Mouse (Mus musculus) testis, adult 2 months (tissue): ENCODE measurements around the gene Slc43a1. TPM values are rescaled to one million over a fixed set of nuclear protein-coding genes. Genes with fewer than 3 reads are reported as not detected.

Source experiments
- H3K27ac ChIP-seq: fragments of 200-500 bp; 2 replicates; pipeline ENCODE4 v1.5.1; 2012; ENCODE audit warnings: low read depth, low read length; ENCODE audit not compliant: control insufficient read depth, insufficient read depth
- H3K27me3 ChIP-seq: fragments of 200-500 bp; 2 replicates; pipeline ENCODE4 v1.6.1; 2012; ENCODE audit warnings: mild to moderate bottlenecking, low read length, moderate library complexity; ENCODE audit not compliant: control insufficient read depth, insufficient read depth
- H3K36me3 ChIP-seq: fragments of 200-500 bp; 2 replicates; pipeline ENCODE4 v1.6.1; 2012; ENCODE audit warnings: mild to moderate bottlenecking, low read length; ENCODE audit not compliant: control insufficient read depth, insufficient read depth
- H3K4me1 ChIP-seq: fragments of 200-500 bp; 2 replicates; pipeline ENCODE4 v1.6.1; 2012; ENCODE audit warnings: low read length; ENCODE audit not compliant: control insufficient read depth, insufficient read depth
- H3K4me3 ChIP-seq: fragments of 200-500 bp; 2 replicates; pipeline ENCODE4 v1.5.1; 2012; ENCODE audit warnings: low read depth, mild to moderate bottlenecking, low read length, moderate library complexity, mixed read lengths; ENCODE audit not compliant: control insufficient read depth
- CTCF ChIP-seq: fragments of 200-500 bp; IDR thresholded peaks from 2 replicates; pipeline ENCODE4 v1.5.1; 2012; ENCODE audit warnings: low read depth, mild to moderate bottlenecking, inconsistent platforms, low read length, moderate library complexity; ENCODE audit not compliant: control insufficient read depth, insufficient read depth, insufficient replicate concordance
- POLR2A ChIP-seq: fragments of 200-500 bp; IDR thresholded peaks from 2 replicates; pipeline ENCODE4 v1.6.1; 2012; ENCODE audit warnings: low read depth, mild to moderate bottlenecking, inconsistent platforms, low read length, moderate library complexity; ENCODE audit not compliant: control insufficient read depth
- polyA plus RNA-seq: library from polyadenylated mRNA; depleted of rRNA; stranded (reverse); fragments of >200 nt; gene quantifications from 2 replicates; pipeline ENCODE4 v1.2.3, GENCODE M21; 2012; rRNA removed

The Slc43a1 gene
- polyA plus RNA-seq, result 0.63 and 1.00 TPM in 2 replicates

DNA sequence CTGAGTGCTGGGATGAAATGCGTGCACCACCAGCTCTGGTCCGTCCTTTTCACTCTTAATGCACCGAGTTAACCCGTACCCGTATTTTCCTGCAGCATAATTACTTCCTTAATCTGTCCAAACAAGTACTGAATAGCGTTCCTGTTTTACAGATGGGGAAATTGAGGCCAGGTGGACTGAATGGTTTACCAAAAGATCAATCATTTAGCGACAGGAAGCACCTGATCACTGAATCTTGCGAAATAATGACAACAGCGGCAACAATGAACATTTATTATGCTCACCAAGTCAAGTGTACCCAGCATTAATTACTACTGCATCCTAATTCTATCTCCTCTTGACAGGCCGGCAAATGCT is at the start of gene Slc43a1:
Slc43a1 (plus strand) TSS at position 258 of the 357 bp plus-strand sequence.
- Histone ChIP-seq H3K4me3 (peak within 1 kb of the TSS; percentile 33), H3K27me3 (no peaks in the 10 kb centered on the region), H3K36me3 (no peaks in the 10 kb centered on the region), H3K27ac (no peak within 1 kb of the TSS), H3K4me1 (peaks cover 16% of the 10 kb centered on the region)
- TF ChIP-seq CTCF (no peak), POLR2A (no peak)

GRCm38 (mm10) chr2:84790418-84790817 is 48.2 kb upstream of the Slc43a1 start:
- no peak for TF ChIP-seq POLR2A
- TF ChIP-seq CTCF, result no peak
- H3K36me3 ChIP-seq, result no peaks in the 10 kb centered on the region
- peaks cover 6% of the 10 kb centered on the region for H3K4me1 ChIP-seq
- H3K4me3 ChIP-seq, result no peak overlapping the region; the same call in 1 of the 2 replicates
- H3K27ac ChIP-seq, result no peak overlapping the region
- no peaks in the 10 kb centered on the region for H3K27me3 ChIP-seq

- TF ChIP-seq POLR2A (no peak), CTCF (no peak)
- Histone ChIP-seq H3K36me3 (no peaks in the 10 kb centered on the region), H3K27ac (no peak overlapping the region), H3K27me3 (no peaks in the 10 kb centered on the region), H3K4me3 (no peak overlapping the region), H3K4me1 (peaks cover 6% of the 10 kb centered on the region)
Measured at GRCm38 (mm10) chr2:84792516-84792915, 46.1 kb upstream of the Slc43a1 start.

GRCm38 (mm10) chr2:84793154-84793553 is 45.5 kb upstream of the Slc43a1 start:
- no peak for TF ChIP-seq POLR2A
- no peak for TF ChIP-seq CTCF
- Histone ChIP-seq H3K27ac (no peak overlapping the region), H3K27me3 (no peaks in the 10 kb centered on the region), H3K4me3 (no peak overlapping the region), H3K4me1 (peaks cover 6% of the 10 kb centered on the region), H3K36me3 (no peaks in the 10 kb centered on the region)

- no peaks in the 10 kb centered on the region for H3K27me3 ChIP-seq
- no peaks in the 10 kb centered on the region for H3K36me3 ChIP-seq
- no peak overlapping the region for H3K27ac ChIP-seq
- H3K4me3 ChIP-seq, result no peak overlapping the region
- peaks cover 11% of the 10 kb centered on the region for H3K4me1 ChIP-seq
- TF ChIP-seq CTCF, result no peak
- no peak for TF ChIP-seq POLR2A
Measured at GRCm38 (mm10) chr2:84793871-84794270, 44.8 kb upstream of the Slc43a1 start.

- Histone ChIP-seq H3K27ac (no peak overlapping the region), H3K27me3 (no peaks in the 10 kb centered on the region)
- TF ChIP-seq CTCF (peak; percentile 85; the same call in 1 of the 2 replicates), POLR2A (no peak)
Measured at GRCm38 (mm10) chr2:84797833-84798492, 40.7 kb upstream of the Slc43a1 start.

GRCm38 (mm10) chr2:84798493-84798921 is 40.1 kb upstream of the Slc43a1 start, which contains the start of gene Ube2l6:
Gene Ube2l6, plus strand, starts transcription at chr2:84798828.
- H3K27ac ChIP-seq, result peak within 1 kb of the TSS; percentile 34; the same call in 1 of the 2 replicates
- no peak for TF ChIP-seq CTCF
- TF ChIP-seq POLR2A, result no peak

More at GRCm38 (mm10) chr2:84797833-84798492, 40.7 kb upstream of the Slc43a1 start:
- H3K36me3 ChIP-seq, result no peaks in the 10 kb centered on the region
- H3K4me1 ChIP-seq, result peaks cover 7% of the 10 kb centered on the region
- H3K4me3 ChIP-seq, result peak overlapping the region; percentile 61

More at GRCm38 (mm10) chr2:84798493-84798921, 40.1 kb upstream of the Slc43a1 start, which contains the start of gene Ube2l6:
- Histone ChIP-seq H3K36me3 (no peaks in the 10 kb centered on the region), H3K4me3 (peak within 1 kb of the TSS; percentile 61), H3K4me1 (peaks cover 7% of the 10 kb centered on the region), H3K27me3 (no peaks in the 10 kb centered on the region)
